Mouse (Mus musculus) forebrain, embryonic 12.5 days (tissue): ENCODE measurements around the gene Epp13. TPM values are rescaled to one million over a fixed set of nuclear protein-coding genes. Genes with fewer than 3 reads are reported as not detected.
"Not testable (repeated sequence)": the region's sequence is repeated elsewhere in the genome, so short reads cannot be mapped to it uniquely, and the experiment has no call there.

Experiments used
- ATAC-seq: fragments of 200-750 bp; cut with Nextera tagmentation; 2 replicates; pipeline ENCODE4 v1.8.0; 2017; ENCODE audit warnings: moderate TSS enrichment; ENCODE audit not compliant: low FRiP score
- H3K27ac ChIP-seq: fragments of 300-500 bp; sonication (generic); 2 replicates; pipeline ENCODE4 v1.5.1; 2016; ENCODE audit warnings: mild to moderate bottlenecking
- H3K27me3 ChIP-seq: fragments of 300-500 bp; sonication (generic); 2 replicates; pipeline ENCODE4 v1.6.1; 2016; ENCODE audit warnings: mild to moderate bottlenecking
- H3K36me3 ChIP-seq: fragments of 300-500 bp; sonication (generic); replicated peaks from 2 replicates; pipeline ENCODE4 v1.6.1; 2016; ENCODE audit warnings: mild to moderate bottlenecking
- H3K4me1 ChIP-seq: fragments of 300-500 bp; sonication (generic); 2 replicates; pipeline ENCODE4 v1.6.1; 2016
- H3K4me2 ChIP-seq: fragments of 300-500 bp; sonication (generic); 2 replicates; pipeline ENCODE4 v1.6.1; 2016; ENCODE audit warnings: mild to moderate bottlenecking, moderate library complexity
- H3K4me3 ChIP-seq: fragments of 300-500 bp; sonication (generic); replicated peaks from 2 replicates; pipeline ENCODE4 v1.5.1; 2016; ENCODE audit warnings: mild to moderate bottlenecking
- H3K9ac ChIP-seq: fragments of 300-500 bp; sonication (generic); 2 replicates; pipeline ENCODE4 v1.6.1; 2016; ENCODE audit warnings: mild to moderate bottlenecking
- H3K9me3 ChIP-seq: fragments of 300-500 bp; sonication (generic); 2 replicates; pipeline ENCODE4 v1.6.1; 2016
- WGBS: fragments of 180-500 bp; shearing (Covaris S2); methylation state at CpG from one replicate; pipeline ENCODE4 v1.1.7; 2016; 5-methylcytosine and 5-hydroxymethylcytosine counted together
- polyA plus RNA-seq: library from polyadenylated mRNA; unstranded; fragments of >200 nt; fragmentation: Nextera tagmentation; extraction: Ambion mirVana; gene quantifications from 2 replicates; pipeline ENCODE4 v1.2.1, GENCODE M21; 2016

The Epp13 gene
- polyA plus RNA-seq, 1 experiment from 2014 or later = not detected

GRCm38 (mm10) chr7:6286921-6287531 lies 34.5 kb downstream of the Epp13 start:
- peaks cover 13% of the 10 kb centered on the region for H3K4me1 ChIP-seq
- WGBS = 32% methylated on average over 15 of the region's 15 CpGs

GRCm38 (mm10) chr7:6291121-6291520 lies 38.6 kb downstream of the Epp13 start:
- Histone ChIP-seq H3K4me1 (peaks cover 13% of the 10 kb centered on the region), H3K36me3 (peaks cover 27% of the 10 kb centered on the region)
- not testable (repeated sequence) for H3K4me3 ChIP-seq, H3K27ac ChIP-seq, H3K9me3 ChIP-seq, H3K4me2 ChIP-seq, ATAC-seq, H3K9ac ChIP-seq, H3K27me3 ChIP-seq
- 82% methylated on average over 6 of the region's 6 CpGs for WGBS

More at GRCm38 (mm10) chr7:6286921-6287531, 34.5 kb downstream of the Epp13 start:
- peak overlapping the region; percentile 48 for H3K4me3 ChIP-seq
- ATAC-seq = peak; percentile 12
- no peaks in the 10 kb centered on the region for H3K9me3 ChIP-seq
- H3K4me2 ChIP-seq = peak overlapping the region; percentile 75
- 0 out of 2 replicates have a peak, but pooled peaks cover 3% of the 10 kb centered on the region for H3K36me3 ChIP-seq
- H3K27me3 ChIP-seq = no peaks in the 10 kb centered on the region
- H3K27ac ChIP-seq = peak overlapping the region; percentile 77
- H3K9ac ChIP-seq = peak overlapping the region; percentile 55

GRCm38 (mm10) chr7:6300796-6301195 lies 48.3 kb downstream of the Epp13 start:
- not testable (repeated sequence) for H3K4me2 ChIP-seq, H3K27ac ChIP-seq, ATAC-seq, H3K4me3 ChIP-seq, H3K9ac ChIP-seq, H3K4me1 ChIP-seq, H3K9me3 ChIP-seq, H3K27me3 ChIP-seq
- 79% methylated on average over 11 of the region's 11 CpGs for WGBS
- H3K36me3 ChIP-seq = peaks cover 51% of the 10 kb centered on the region

- Histone ChIP-seq H3K36me3 (peaks cover 3% of the 10 kb centered on the region; the same call in 1 of the 2 replicates), H3K27me3 (no peaks in the 10 kb centered on the region), H3K4me2 (peak overlapping the region; percentile 64), H3K4me3 (peak overlapping the region; percentile 52), H3K27ac (peak overlapping the region; percentile 88), H3K4me1 (peaks cover 11% of the 10 kb centered on the region), H3K9ac (peak overlapping the region; percentile 67), H3K9me3 (no peaks in the 10 kb centered on the region)
- ATAC-seq = peak; percentile 82
- WGBS = 17% methylated on average over 23 of the region's 23 CpGs
Observed at GRCm38 (mm10) chr7:6330458-6331232, 78.1 kb downstream of the Epp13 start.

GRCm38 (mm10) chr7:6331233-6331956 lies 78.9 kb downstream of the Epp13 start, which contains the start of gene Zfp583:
Zfp583 (minus strand) TSS chr7:6331285.
- Histone ChIP-seq H3K9me3 (no peaks in the 10 kb centered on the region), H3K27ac (peak within 1 kb of the TSS; percentile 88), H3K4me2 (peak within 1 kb of the TSS; percentile 64), H3K36me3 (peaks cover 3% of the 10 kb centered on the region; the same call in 1 of the 2 replicates), H3K27me3 (no peaks in the 10 kb centered on the region), H3K9ac (peak within 1 kb of the TSS; percentile 67), H3K4me3 (peak within 1 kb of the TSS; percentile 52), H3K4me1 (peaks cover 11% of the 10 kb centered on the region)
- ATAC-seq = peak; percentile 96
- WGBS = 5% methylated on average over 31 of the region's 31 CpGs

Other genes with a start within 250 kb of the Epp13 start
- not detected in 2 replicates for gene Vmn1r65, start 241.7 kb upstream of the Epp13 start, polyA plus RNA-seq
- not detected in 2 replicates for gene Nlrp4c, start 207.5 kb upstream of the Epp13 start, polyA plus RNA-seq
- gene Zfp787, start 96.7 kb upstream of the Epp13 start, polyA plus RNA-seq = 27.8 and 30.9 TPM in 2 replicates
- 75.1 and 81.3 TPM in 2 replicates for gene Zfp444, start 80.5 kb upstream of the Epp13 start, polyA plus RNA-seq
- gene Galp, start 55.6 kb upstream of the Epp13 start, polyA plus RNA-seq = not detected in 2 replicates
- not detected in 2 replicates for gene Zscan5b, start 30.4 kb upstream of the Epp13 start, polyA plus RNA-seq
- 14.0 and 15.8 TPM in 2 replicates for gene Zfp667, start 33.9 kb downstream of the Epp13 start, polyA plus RNA-seq
- 7.2 and 7.5 TPM in 2 replicates for gene Zfp583, start 78.6 kb downstream of the Epp13 start, polyA plus RNA-seq
- gene Gm3854, start 91.0 kb downstream of the Epp13 start, polyA plus RNA-seq = 3.8 and 4.1 TPM in 2 replicates
- 2.8 TPM in 2 replicates for gene Zfp78, start 110.6 kb downstream of the Epp13 start, polyA plus RNA-seq
- 15.2 and 15.8 TPM in 2 replicates for gene Zfp28, start 130.6 kb downstream of the Epp13 start, polyA plus RNA-seq
- gene Smim17, start 146.0 kb downstream of the Epp13 start, polyA plus RNA-seq = 0.82 and 1.6 TPM in 2 replicates
- not detected in 2 replicates for gene Gm20715, start 157.6 kb downstream of the Epp13 start, polyA plus RNA-seq
- 0.11 TPM in 1 of 2 replicates, not detected in the other for gene Olfr1344, start 186.0 kb downstream of the Epp13 start, polyA plus RNA-seq
- gene Olfr1336, start 203.5 kb downstream of the Epp13 start, polyA plus RNA-seq = 0.03 TPM in 1 of 2 replicates, not detected in the other
- not detected in 2 replicates for gene Olfr1346, start 214.4 kb downstream of the Epp13 start, polyA plus RNA-seq
- not detected in 2 replicates for gene Olfr5, start 234.2 kb downstream of the Epp13 start, polyA plus RNA-seq
- gene Olfr1347, start 247.0 kb downstream of the Epp13 start, polyA plus RNA-seq = not detected in 2 replicates